Mouse (Mus musculus) gastrocnemius, adult 18-20 months (tissue): Measurements from ENCODE around the gene Smap1. TPM values are rescaled to one million over a fixed set of nuclear protein-coding genes. Genes with fewer than 3 reads are reported as not detected.
"Not testable (repeated sequence)": the region's sequence is repeated elsewhere in the genome, so short reads cannot be mapped to it uniquely, and the experiment has no call there.

Experiments
- DNase-seq: peaks from one replicate; pipeline ENCODE4 v3.0.0; 2021; ENCODE audit warnings: low spot score
- long read RNA-seq, 2 experiments: library from polyadenylated mRNA; stranded (forward); transcript quantifications; one replicate each; pipeline ENCODE4 v2.0.0; 2021
- total RNA-seq, 2 experiments: library from RNA; stranded (reverse); gene quantifications; 2 replicates each; pipeline ENCODE4 v1.2.3; 2021

Smap1 gene
- 10 to 100 TPM; 26.1 to 28.5 TPM for total RNA-seq
- long read RNA-seq, experiment 1, partial matches to known transcripts, result 1 of 22 reads
- long read RNA-seq, experiment 1, other reads (novel, unspliced or antisense), result 17 of 22 reads
- long read RNA-seq, experiment 2, partial matches to known transcripts, result 0 of 12 reads
- long read RNA-seq, experiment 2, other reads (novel, unspliced or antisense), result 11 of 12 reads

DNA sequence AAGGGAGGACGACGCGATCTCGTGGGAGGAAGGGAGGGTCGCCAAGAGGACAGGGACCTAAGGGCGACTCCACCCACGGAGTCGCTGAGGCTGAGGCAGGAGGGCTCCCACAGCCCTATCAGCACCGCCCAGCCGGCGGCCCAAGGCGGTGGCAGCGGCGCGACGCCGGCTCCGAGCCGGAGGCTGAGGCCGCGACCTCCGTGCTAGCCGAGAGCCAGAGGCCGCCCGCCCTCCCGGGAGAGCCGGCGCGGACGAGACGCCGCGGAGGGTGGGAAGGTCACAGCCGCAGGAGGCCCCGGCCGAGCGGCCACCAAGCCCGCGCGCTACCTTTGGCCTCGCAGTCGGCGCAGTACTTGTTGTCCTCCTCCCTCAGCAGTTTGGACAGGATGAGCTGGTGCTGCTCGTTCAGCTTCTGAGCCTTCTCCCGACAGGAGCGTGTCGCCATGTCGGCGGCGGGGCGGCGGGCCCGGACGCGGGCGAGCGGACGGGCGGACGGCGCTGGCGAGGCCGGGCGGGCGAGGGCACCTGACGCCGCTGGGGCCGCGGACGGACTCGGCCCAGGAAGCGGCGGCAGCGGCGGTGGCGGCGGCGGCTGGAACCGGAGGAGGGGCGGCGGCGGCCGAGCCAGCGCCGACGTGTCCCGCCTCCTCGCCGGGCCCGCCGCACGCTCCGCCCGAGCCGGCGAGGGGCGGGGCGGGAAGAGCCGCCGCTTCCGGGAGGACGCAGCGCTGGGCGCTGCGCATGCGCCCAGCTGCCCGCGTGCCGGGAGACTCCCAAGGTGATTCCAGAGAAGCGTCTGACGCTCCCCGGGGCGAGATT, at the start of gene Smap1:
TSS of gene Smap1 (minus strand) at position 607 of the 819 bp plus-strand sequence.
- peak; percentile 68 for DNase-seq

DNA sequence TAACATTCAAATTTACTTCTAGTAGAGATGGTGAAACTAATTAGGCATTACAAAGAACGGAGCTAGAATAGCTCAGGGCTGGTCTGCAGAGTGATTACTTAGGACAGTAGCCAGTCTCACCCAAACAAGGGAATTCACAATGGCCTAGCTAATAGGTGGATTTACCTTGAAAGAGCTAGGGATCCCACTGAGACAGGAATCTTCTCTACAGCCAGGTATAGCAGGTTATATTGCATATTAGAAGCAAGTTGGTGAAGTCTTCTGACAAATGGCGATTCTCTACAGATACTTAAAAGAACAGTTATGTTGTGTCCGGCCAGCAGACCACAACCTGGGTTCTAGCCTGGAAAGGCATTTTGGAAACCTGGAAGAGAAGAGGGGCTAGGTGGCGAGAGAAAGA, 49.0 kb upstream of the Smap1 start:
- not testable (repeated sequence) for DNase-seq

DNA sequence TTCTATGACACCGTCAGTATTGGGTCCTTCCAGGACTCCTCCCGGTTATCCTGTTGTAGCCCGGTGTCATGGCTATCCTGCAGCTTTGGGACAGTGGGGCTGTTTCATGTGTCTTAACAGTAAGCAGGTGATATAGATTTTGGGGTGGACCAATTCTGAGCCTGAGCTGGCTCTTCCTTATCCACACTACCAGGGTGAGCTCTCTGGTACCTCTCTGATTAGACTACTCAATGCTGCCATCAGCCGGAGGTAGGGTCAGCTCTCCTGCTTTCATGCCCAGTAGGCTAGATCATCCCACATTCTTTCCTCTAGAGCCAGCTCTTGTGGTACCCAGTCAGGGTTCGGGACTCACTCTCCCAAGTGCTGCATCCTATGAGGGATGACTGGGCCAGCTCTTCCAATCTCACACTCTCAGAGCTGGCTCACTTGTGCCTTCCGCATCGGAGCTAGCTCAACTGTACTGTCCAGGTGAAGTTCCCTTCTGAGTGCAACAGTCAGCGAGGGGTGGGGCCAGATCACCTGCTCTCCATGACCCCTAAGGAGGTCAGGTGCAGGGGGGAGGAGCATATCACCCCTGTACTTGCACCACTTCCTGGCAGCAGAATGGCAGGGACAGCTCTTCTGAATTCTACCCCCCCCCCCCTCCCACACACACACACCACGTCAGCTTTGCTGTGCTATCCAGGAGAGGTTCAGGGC, 46.1 kb upstream of the Smap1 start:
- DNase-seq, result no peak

DNA sequence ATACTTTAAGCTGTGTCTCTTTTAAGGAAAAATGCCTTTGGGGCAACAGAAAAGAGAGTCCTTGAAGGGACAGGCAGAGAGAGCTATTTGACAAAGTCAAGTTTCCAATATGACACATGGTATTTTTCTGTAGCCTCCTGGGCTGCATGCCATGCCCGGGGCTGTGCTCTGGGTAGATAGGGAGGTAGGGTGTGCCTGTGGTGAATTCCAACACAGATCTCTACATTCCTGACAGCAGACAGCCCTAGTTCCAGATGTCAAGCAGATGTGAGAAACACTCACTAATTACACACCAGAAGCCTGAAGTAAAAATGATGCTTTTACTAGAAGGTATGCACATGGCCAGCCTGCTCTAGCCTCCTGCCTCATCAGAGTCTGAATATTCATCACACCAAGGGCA, 44.1 kb upstream of the Smap1 start:
- no peak for DNase-seq

DNA sequence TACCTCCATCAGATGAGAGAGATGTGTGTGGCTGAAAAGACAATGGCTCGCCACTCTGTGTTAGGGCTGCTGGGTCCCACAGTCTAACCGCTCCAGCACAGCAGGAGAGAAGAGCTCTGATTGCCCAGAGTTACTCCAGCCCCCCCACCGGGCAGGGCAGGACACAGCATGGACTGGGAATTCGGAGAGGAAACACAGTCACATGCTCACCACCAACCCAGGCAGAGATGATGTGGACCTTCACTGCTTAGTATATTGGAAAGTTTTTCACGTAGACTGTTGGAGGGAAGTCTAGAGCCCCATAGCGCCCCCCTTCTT, 37.3 kb upstream of the Smap1 start:
- no peak for DNase-seq

DNA sequence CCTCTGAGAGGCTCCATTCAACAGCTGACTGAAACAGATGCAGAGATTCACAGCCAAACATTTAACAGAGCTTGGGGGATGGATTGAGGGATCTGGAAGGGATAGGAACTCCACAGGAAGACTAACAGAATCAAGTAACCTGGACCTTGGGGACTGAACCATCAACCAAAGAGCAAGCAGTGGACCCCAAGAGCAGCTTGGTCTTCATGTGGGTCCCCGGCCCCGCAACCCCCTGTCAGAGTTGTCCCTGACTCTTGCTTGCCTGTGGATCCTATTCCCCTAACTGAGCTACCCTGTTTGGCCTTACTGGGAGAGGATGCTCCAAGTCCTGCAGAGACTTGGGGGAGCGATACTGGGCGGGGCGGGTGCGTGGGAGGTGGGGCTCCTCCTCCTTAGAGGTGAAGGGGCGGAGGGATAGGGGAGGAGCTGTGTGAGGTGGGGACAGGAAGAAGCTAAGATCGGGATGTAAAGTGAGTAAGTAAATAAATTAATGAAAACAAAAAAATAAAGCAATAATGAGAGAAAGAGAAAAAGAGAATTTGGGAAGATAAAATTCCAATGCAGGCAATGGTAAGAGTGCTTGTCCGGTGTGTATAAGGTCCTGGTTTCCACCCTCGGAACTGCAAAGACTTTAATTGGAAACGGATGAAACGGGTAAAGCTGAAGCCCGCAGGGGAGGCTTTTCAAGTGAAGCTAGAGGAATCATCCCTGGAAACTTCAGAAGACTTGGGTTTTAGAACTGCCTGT, 36.7 kb upstream of the Smap1 start:
- no peak for DNase-seq

DNA sequence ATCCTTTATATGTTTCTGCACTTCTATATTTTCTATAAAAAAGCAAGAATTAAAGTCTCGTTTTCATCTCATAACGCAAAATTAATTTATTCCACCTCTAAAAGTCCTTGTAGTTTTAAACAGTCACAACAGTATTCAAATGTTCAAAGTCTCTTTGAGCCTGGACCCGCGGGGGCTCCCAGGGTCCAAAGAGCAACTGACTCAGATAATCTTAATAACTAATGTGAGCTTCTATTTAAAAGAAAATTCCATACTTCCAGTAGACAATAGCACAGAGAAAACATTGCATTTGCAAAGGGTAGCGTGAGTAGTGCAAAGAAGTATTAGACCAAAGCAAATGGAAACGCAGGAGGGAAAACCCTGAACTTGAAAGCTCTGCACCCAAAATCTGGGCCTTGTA, 36.0 kb upstream of the Smap1 start:
- DNase-seq, result no peak

DNA sequence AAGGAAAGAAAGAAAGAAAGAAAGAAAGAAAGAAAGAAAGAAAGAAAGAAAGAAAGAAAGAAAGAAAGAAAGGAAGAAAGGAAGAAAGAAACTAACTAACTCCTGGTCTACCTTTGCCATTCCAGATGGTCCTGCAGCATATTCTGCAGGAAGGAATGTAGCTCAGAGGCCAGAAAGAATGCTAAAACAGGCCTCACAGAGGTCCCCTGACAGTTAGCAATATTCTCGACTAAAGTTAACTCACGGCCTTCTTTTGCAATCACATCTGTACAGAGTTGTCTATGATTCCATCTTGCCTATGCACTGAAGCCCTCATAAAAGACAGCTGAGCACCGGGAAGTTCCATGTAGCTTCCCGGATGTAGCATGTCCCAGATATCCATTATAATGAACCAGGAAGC, 33.4 kb upstream of the Smap1 start:
- no peak for DNase-seq

DNA sequence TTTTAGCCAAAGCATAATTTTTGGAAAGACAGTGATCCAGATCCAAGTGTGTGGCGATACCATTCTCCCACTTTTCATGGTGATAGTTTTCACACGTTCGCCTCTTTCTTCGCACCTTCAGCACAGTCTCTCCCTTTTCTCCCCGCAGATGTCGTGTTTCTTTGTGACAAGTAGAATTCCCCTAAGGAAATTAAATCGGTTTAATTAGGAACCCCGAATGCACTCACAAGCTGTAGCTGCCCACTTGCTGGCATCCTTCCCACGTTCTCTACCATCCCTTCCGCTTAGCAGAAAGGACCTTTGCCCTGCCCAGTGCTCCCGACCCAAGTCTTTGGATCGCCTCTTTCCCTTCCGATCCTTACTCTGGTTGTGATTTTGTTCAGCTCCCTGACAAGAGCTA, 31.8 kb upstream of the Smap1 start:
- no peak for DNase-seq

DNA sequence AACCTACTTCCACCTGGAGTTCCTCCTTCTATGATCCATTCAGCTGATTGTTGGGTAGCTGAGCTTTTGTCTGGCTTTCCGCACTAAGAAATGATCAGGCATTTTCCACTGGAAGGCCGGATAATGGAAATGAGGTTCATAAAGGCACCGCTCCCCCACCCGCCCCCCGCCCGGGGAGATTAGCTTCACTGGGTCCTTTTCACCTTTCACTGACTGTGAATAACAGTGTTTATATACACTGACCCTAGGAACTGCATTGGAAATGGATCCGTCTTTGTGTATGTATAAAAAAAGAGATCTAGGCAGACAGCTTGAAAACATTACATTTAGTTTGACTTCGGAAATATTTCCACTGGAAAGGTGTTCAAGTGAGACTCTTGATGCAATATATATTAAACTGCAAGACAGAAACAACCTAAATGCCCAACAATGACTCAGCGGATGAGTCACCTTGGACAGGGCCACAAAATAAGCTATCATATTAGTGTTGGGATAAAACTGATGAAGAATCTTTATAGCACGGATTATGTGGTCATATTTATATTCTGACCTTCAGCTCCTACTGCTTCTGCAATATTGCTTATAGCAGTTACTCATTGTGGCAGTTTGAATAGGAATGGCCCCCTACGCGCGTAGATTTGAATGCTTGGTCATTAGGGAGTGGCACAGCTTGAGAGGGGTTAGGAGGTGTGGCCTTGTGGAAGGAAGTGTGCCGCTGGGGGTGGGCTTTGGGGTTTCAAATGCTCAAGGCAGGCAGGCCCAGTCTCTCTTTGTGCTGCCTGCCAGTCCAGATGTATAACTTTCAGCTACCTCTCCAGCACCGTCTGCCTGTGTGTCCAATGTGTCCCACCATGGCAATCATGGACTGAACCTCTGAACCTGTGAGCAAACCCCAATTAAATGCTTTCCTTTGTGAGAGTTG, 26.9 kb upstream of the Smap1 start:
- DNase-seq, result no peak

DNA sequence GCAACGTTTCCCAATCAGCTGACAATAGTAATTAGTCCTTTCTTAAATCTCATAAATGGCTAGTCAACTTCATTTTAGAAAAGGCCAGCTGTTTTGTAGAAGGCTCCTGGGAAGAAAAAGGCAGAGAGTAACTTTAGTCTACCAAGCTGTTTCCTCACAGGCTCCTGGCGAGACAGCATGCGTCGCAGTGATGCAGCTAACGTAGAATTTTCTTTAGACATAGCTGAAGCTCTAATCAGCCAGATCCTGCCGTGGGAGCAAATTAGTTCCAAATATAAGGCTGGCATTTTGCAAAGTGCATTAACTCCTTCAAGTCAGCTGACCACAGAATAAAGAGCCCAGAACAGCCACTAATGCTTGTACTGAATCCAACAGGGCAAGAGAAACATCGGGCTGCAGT, 26.2 kb upstream of the Smap1 start:
- no peak for DNase-seq

DNA sequence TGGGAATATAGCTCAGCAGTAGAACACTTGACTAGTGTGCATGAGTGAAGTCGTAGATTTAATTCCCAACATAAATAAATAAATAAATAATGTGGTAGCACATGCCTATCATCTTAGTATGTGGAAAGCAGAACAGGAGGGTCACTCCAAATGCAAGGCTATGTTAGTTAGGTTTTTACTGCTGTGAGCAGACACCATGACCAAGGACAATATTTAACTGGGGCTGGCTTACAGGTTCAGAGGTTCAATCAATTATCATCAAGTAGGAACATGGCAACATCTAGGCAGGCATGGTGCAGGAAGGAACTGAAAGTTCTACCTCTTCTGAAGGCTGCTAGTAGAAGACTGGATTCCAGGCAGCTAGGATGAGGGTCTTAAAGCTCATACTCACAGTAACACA, 22.0 kb upstream of the Smap1 start:
- DNase-seq, result no peak

DNA sequence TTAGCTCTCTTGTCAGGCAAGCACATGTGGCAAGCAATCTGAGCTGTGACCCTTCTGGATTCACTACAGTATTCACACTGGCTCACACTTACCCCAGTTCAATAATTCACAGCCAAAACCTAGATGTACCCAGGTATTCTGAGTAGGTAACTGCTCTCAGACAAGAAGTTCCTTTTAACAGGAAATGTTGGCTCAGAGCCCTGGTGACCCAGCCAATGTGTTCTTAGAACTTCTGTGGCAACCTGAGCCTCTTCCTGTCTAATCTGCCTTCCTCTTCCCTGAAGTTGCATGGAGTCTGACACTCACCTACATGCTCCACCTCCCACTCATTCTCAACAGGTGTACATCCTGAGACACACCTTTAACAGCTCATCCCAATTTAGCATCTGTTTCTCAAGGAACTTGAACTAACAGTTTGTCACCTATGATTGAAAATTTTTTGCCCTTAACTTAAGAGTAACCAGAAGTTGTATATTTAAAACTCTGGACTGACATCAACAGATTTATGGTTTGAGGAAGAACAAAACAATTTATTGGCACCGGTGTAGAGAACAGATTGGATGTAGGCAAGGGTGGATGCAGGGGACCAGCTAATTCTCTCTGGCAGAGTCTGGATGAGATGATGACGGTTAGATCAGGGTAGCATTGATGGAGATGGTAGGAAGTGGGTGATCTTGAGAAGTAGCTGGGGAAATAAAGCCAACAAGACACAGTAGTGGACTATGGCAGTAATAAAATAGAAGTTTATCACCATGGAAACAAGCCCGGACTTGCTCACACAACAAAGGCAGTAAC, 21.2 kb upstream of the Smap1 start:
- no peak for DNase-seq

DNA sequence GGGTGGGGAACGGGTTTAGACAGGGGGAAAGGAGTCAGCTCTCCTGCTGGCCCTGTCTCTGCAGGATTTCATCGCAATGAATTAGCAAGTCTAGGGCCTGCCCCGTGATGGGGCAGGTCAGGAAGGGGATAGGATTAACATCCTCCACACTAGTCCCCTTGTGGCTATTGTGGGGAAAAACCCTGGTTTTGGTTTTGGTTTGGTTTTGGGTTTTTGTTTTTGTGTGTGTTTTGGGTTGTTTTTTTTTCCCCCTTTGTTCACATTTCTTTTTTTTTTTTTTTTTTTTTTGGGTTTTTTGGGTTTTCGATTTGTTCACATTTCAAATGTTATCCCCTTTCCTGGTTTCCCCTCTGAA, 13.3 kb upstream of the Smap1 start:
- DNase-seq, result no peak

DNA sequence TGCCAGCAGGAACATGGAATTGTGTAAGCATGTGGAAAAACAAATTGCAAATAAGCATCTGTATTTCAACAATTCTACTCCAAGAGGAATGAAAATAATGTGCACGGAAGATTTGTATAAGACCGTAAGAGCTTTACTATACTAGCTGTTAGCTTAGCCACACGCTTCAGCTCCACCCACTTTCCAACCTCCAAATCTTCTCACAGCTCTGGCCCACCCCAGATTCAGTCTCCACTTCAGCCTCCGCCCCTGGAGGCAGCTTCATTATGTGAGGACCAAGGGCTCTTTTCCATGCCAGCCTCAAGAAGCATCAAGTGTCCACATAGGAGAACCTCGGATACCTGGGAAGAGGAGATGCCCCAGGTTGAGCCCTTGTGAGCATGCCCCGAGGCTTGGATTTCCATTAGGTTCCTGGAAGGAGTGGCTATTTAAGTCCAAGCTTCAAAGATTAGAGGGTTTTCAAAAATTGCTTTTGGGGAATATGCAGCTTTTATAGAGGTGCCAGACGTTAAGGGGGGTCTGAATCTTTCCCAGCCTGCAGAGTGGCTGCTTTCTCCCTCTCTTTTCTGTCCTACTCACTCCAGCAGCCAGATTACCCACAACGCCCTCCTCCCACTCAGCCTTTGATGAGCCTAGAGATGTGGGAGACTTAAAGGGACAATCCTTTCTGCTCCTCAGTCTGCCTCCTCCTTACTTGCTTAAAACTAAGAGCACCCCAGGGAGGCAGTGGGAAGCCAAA, 12.7 kb upstream of the Smap1 start:
- DNase-seq, result no peak

DNA sequence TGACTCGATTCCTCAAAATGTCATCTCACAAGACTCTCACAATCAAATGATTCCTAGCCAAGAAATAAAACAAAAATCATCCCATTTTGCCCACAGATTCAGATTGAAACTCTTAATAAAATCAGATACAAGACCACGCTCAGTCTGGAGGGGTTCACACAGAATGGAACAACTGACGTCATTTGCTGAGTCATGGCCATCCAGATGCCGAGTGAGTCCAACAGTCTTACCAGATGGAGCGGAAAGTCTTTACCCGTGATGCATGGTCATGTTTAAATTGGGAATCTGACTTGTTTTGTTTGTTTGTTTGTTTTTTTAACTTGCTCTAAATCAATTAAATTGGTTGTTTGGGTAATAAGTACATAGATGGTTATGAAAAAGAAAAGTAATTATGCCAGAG, 7.3 kb upstream of the Smap1 start:
- DNase-seq, result no peak

DNA sequence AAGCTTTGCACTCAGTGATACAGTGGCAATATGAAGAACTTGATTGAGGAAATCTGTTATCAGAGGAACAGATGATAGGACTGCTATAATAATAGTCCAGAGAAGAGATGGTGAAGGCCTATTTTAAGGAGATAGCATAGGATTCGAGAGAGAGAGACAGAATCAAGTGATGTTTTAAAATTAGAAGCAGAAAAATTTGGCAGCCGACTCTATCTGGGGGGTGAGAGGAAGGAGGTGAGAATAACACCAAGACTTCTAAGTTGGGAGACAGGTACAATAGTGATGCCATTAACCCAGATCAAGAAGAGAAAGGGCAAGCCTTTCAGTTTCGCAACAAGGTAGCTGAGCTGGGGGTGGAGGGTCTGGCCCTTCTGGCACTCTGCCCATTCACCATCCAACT, 6.3 kb upstream of the Smap1 start:
- DNase-seq, result no peak

DNA sequence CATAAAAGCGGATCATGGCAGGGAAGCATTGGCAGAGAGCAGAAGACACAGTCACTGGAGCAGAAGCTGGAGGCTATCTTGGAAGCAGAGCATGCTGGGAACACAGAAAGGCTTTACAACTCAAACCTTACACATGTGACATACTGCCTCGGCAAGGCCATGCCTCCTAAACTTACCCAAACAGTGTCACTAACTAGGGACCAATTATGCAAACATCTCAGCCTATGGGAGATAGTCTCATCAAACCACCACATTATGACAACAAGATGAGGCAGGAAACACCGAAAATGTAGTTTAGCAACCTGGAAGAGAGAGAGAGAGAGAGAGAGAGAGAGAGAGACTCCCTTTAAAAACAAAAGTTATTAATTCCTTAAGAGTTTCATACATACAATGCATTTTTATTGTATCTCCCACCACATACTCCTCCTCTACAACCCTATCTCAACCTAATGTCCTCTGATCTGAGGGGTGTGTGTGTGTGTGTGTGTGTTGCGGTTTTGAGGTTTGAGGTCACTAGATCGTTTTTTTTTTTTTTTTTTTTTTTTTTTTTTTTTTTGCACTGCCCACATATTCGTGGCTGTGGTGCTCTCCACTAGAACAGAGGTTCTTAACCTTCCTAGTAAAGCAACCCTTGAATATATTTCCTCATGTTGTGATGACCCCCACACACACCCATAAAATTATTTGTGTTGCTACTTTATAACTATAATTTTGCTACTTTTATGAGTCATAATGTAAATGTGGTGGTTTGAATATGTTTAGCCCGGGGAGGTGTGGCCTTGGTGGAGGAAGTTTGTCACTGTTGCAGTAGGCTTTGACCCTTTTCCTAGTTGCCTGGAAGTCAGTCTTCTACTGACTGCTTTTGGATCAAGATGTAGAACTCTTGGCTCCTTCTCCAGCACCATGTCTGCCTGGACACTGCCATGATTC, 1.9 kb upstream of the Smap1 start:
- no peak for DNase-seq

DNA sequence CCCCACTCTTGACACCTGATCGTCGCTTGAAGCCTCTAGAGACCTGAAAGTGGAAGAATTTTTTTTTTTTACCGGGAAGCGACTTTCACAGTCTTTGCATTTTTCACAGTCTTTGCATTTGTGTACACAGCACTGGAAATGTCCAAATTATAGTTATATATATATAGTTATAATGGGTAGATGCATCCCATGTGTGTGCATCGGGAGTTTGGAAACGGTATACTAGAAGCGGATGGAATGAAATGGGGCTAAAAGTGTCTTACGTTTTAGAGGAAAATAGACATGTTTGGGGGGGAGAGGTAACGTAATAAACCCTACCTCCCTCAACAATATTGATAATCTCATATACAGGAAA, 390 bp upstream of the Smap1 start:
- no peak for DNase-seq
